Mouse (Mus musculus): ENCODE data around the gene Nlgn1.
A peak's percentile ranks its signal among the peaks of the same experiment; 100 is the strongest.

Gene Nlgn1

GRCm38 (mm10) chr3:26069366-26069765 is 262.9 kb downstream of the Nlgn1 start:
- no peak for DNase-seq (ENCODE audit: low read depth, low spot score)

GRCm38 (mm10) chr3:26050769-26051168 is 281.5 kb downstream of the Nlgn1 start:
- DNase-seq (ENCODE audit: low read depth, low spot score): no peak

- no peak for DNase-seq (ENCODE audit: low read depth, low spot score)
These were observed 289.3 kb downstream of the Nlgn1 start for GRCm38 (mm10) chr3:26042966-26043365.

- DNase-seq (ENCODE audit: low read depth, low spot score): no peak
These were observed 292.6 kb downstream of the Nlgn1 start for GRCm38 (mm10) chr3:26039696-26040095.

GRCm38 (mm10) chr3:26026025-26026424 is 306.2 kb downstream of the Nlgn1 start:
- DNase-seq (ENCODE audit: low read depth, low spot score): no peak

- no peak for DNase-seq (ENCODE audit: low read depth, low spot score)
These were observed 309.0 kb downstream of the Nlgn1 start for GRCm38 (mm10) chr3:26023217-26023616.

GRCm38 (mm10) chr3:26021632-26022184 is 310.6 kb downstream of the Nlgn1 start:
- DNase-seq (ENCODE audit: low read depth, low spot score): no peak

GRCm38 (mm10) chr3:26011310-26012078 is 320.8 kb downstream of the Nlgn1 start:
- no peak for DNase-seq (ENCODE audit: low read depth, low spot score)

- DNase-seq (ENCODE audit: low read depth, low spot score): no peak
These were observed 329.2 kb downstream of the Nlgn1 start for GRCm38 (mm10) chr3:26002863-26003608.

GRCm38 (mm10) chr3:26002367-26002766 is 329.9 kb downstream of the Nlgn1 start:
- DNase-seq (ENCODE audit: low read depth, low spot score): no peak

- no peak for DNase-seq (ENCODE audit: low read depth, low spot score)
These were observed 364.7 kb downstream of the Nlgn1 start for GRCm38 (mm10) chr3:25967546-25967945.

- DNase-seq (ENCODE audit: low read depth, low spot score): peak; percentile 51
These were observed 368.0 kb downstream of the Nlgn1 start for GRCm38 (mm10) chr3:25964237-25964636.

GRCm38 (mm10) chr3:25963568-25963967 is 368.7 kb downstream of the Nlgn1 start:
- no peak for DNase-seq (ENCODE audit: low read depth, low spot score)

- DNase-seq (ENCODE audit: low read depth, low spot score): no peak
These were observed 415.7 kb downstream of the Nlgn1 start for GRCm38 (mm10) chr3:25916535-25916934.

- DNase-seq (ENCODE audit: low read depth, low spot score): no peak
These were observed 417.7 kb downstream of the Nlgn1 start for GRCm38 (mm10) chr3:25914365-25915065.

GRCm38 (mm10) chr3:25903140-25903809 is 429.0 kb downstream of the Nlgn1 start:
- DNase-seq (ENCODE audit: low read depth, low spot score): no peak

GRCm38 (mm10) chr3:25897456-25897855 is 434.8 kb downstream of the Nlgn1 start:
- no peak for DNase-seq (ENCODE audit: low read depth, low spot score)

- no peak for DNase-seq (ENCODE audit: low read depth, low spot score)
These were observed 447.5 kb downstream of the Nlgn1 start for GRCm38 (mm10) chr3:25884797-25885196.

- peak; percentile 3 for DNase-seq (ENCODE audit: low read depth, low spot score)
These were observed 463.1 kb downstream of the Nlgn1 start for GRCm38 (mm10) chr3:25869161-25869560.

GRCm38 (mm10) chr3:25858384-25858783 is 473.9 kb downstream of the Nlgn1 start:
- no peak for DNase-seq (ENCODE audit: low read depth, low spot score)

- DNase-seq (ENCODE audit: low read depth, low spot score): no peak
These were observed 487.4 kb downstream of the Nlgn1 start for GRCm38 (mm10) chr3:25844686-25845462.
